Comparison of ENCODE assay signal across 8 mouse cellular contexts in the genomic region with DNA sequence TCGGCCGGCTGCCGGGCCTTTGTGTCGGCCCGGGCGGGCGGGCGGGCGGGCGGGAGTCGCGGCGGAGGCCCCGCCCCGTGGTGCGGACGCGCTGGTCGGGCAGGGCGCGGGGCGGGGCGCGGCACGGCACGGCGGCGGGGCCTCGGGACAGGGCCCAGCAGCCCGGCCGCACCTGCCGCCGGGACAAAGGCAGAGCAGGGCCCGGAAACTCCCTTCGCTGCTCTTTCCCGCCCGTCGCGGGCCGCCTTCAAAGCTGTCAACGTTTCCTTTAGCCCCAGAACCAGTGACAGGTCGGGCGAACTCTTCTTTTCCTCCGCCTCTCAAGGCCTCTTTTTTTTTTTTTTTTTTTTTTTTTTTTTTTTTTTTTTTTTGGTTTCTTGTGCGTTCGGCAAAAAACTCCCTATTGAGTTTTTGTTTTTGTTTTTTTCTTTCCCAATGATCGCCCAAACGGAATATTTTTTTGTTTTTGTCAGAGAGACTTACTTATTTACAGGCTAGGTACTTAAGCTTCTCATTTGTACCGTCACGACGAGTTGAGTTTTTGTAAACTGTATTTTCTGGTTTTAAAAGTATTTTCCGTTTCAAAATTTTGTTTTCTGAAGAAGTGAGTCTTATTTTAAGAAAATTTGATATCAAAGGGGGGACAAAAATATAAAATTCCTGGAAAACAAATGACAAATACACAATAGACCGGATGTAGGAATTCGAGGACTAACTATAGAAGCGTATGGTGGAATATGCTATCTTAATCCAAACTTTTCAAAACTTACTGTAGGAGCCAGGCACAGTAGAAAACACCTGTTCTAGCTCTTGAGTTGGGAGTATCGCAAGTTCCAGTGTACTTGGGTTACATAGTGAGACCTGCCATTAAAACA. TPM values are rescaled to one million over a fixed set of nuclear protein-coding genes. Genes with fewer than 3 reads are reported as not detected.
A peak's percentile ranks its signal among the peaks of the same experiment; 100 is the strongest.
DNase-seq lines count a peak whose midpoint lies in the region; ATAC-seq lines count a peak whose summit lies in the region.

No protein-coding gene starts in this region.

- ATAC-seq in CD4-positive, CD25-positive, alpha-beta regulatory T cell, adult 4 months = peak; percentile 87
- peak; percentile 78 for ATAC-seq in erythroblast, adult 5-6 weeks (replicated peaks; ENCODE audit: low FRiP score, poor library complexity, severe bottlenecking)

- intact Hi-C loops in heart, postnatal 14 days (cut with DNase I) = loop anchor here (2.0 kb wide), 1 partner anchor 19 kb away; the partner anchor contains the start of genes Glt8d1 and Spcs1

- peak; percentile 92 for DNase-seq in T-cell, adult 2 months (ENCODE audit: low spot score)
- peak; percentile 83 to 90 for DNase-seq in heart, postnatal 14 days
- peak; percentile 81 to 91 for DNase-seq in kidney, postnatal 4 days
- DNase-seq in lung, postnatal 36 days = peak; percentile 80
- peak; percentile 53 for DNase-seq in retina, postnatal 7 days (ENCODE audit: low read depth, low spot score)
- DNase-seq in cerebellum, adult 9-11 months = no peak

RNA-seq across cellular contexts. Expression of gene Gnl3, which starts 0.6 kb away (rescaled TPM):
- 10 to 100 TPM; 77.0 to 78.1 TPM for polyA plus RNA-seq in CD4-positive, CD25-positive, alpha-beta regulatory T cell, adult 4 months (2017; shearing (Covaris generic))
- total RNA-seq in erythroblast, adult 5-6 weeks (2015; ENCODE audit: low replicate concordance) = 55.4 and 66.3 TPM in 2 replicates
- total RNA-seq in erythroblast, adult 5-6 weeks (2017; ENCODE audit: low replicate concordance) = 42.4 and 45.2 TPM in 2 replicates
- 10 to 100 TPM; 25.1 to 25.4 TPM for total RNA-seq in heart, postnatal 14 days (2021)

RNA-seq across cellular contexts. Expression of gene Pbrm1, which starts 0.6 kb away (rescaled TPM):
- 10 to 100 TPM; 40.1 to 46.0 TPM for polyA plus RNA-seq in CD4-positive, CD25-positive, alpha-beta regulatory T cell, adult 4 months (2017; shearing (Covaris generic))
- 69.4 and 75.4 TPM in 2 replicates for total RNA-seq in erythroblast, adult 5-6 weeks (2015; ENCODE audit: low replicate concordance)
- 84.8 and 100 TPM in 2 replicates for total RNA-seq in erythroblast, adult 5-6 weeks (2017; ENCODE audit: low replicate concordance)
- total RNA-seq in heart, postnatal 14 days (2021) = 10 to 100 TPM; 58.7 to 67.3 TPM

RNA-seq across cellular contexts. Expression of gene Spcs1, which starts 18.1 kb away (rescaled TPM):
- 100 to 1,000 TPM; 278 to 298 TPM for polyA plus RNA-seq in CD4-positive, CD25-positive, alpha-beta regulatory T cell, adult 4 months (2017; shearing (Covaris generic))
- total RNA-seq in erythroblast, adult 5-6 weeks (2015; ENCODE audit: low replicate concordance) = 64.6 and 77.6 TPM in 2 replicates
- total RNA-seq in erythroblast, adult 5-6 weeks (2017; ENCODE audit: low replicate concordance) = 28.6 and 29.4 TPM in 2 replicates
- 100 to 1,000 TPM; 146 to 149 TPM for total RNA-seq in heart, postnatal 14 days (2021)

RNA-seq across cellular contexts. Expression of gene Glt8d1, which starts 18.4 kb away (rescaled TPM):
- polyA plus RNA-seq in CD4-positive, CD25-positive, alpha-beta regulatory T cell, adult 4 months (2017; shearing (Covaris generic)) = 10 to 100 TPM; 10.1 to 10.4 TPM
- 6.9 and 18.6 TPM in 2 replicates for total RNA-seq in erythroblast, adult 5-6 weeks (2015; ENCODE audit: low replicate concordance)
- 5.8 and 6.3 TPM in 2 replicates for total RNA-seq in erythroblast, adult 5-6 weeks (2017; ENCODE audit: low replicate concordance)
- total RNA-seq in heart, postnatal 14 days (2021) = 10 to 100 TPM; 23.6 to 25.7 TPM
